In genomic region chr7:145182388-145182787, GRCm38 (mm10) we compare ENCODE assay signal across 18 mouse cellular contexts. TPM values are rescaled to one million over a fixed set of nuclear protein-coding genes. Genes with fewer than 3 reads are reported as not detected.
DNase-seq lines count a peak whose midpoint lies in the region; ATAC-seq and TF ChIP-seq lines count a peak whose summit lies in the region.
"Had no signal": no experiment of that assay in that cellular context is flagged by ENCODE, and none has a peak within 500 bp of the region (broad histone marks: within the 10 kb centered on the region; RNA-seq: fewer than 3 reads in every experiment).

No protein-coding gene starts in this region.

- H3K9me3 ChIP-seq in forebrain, embryonic 10.5 days: no peaks in the 10 kb centered on the region
- H3K9me3 ChIP-seq in forebrain, embryonic 11.5 days (ENCODE audit: control insufficient read depth, low read length): no peaks in the 10 kb centered on the region
- no peaks in the 10 kb centered on the region for H3K9me3 ChIP-seq in hindbrain, embryonic 16.5 days (ENCODE audit: control insufficient read depth, low read length)
- H3K9me3 ChIP-seq: heart, embryonic 15.5 days; midbrain, embryonic 12.5 days had no signal

- peaks cover 38% of the 10 kb centered on the region for H3K4me1 ChIP-seq in forebrain, embryonic 10.5 days
- peaks cover 6% of the 10 kb centered on the region for H3K4me1 ChIP-seq in forebrain, embryonic 11.5 days (replicated peaks; ENCODE audit: control insufficient read depth, insufficient read depth, low read length)
- peaks cover 3% of the 10 kb centered on the region; the same call in 1 of the 2 replicates for H3K4me1 ChIP-seq in hindbrain, embryonic 16.5 days (ENCODE audit: control insufficient read depth, insufficient read depth, low read depth, low read length)

- TF ChIP-seq CTCF in brain, embryonic 14.5 days (IDR thresholded peaks at IDR 0.05; ENCODE audit: borderline replicate concordance, extremely low read depth, insufficient read depth, insufficient read length): no peak

- 76% methylated on average over 4 of the region's 4 CpGs for WGBS in forebrain, embryonic 10.5 days
- 71% methylated on average over 4 of the region's 4 CpGs for WGBS in forebrain, embryonic 11.5 days
- WGBS in hindbrain, embryonic 16.5 days: 51% methylated on average over 4 of the region's 4 CpGs

- ATAC-seq in forebrain, embryonic 11.5 days (replicated peaks; ENCODE audit: low FRiP score): no peak
- ATAC-seq in hindbrain, embryonic 16.5 days: peak; percentile 58; the same call in 1 of the 2 replicates

- H3K4me2 ChIP-seq in forebrain, embryonic 11.5 days (ENCODE audit: low read depth, low read length, severe bottlenecking): no peak overlapping the region
- no peak overlapping the region for H3K4me2 ChIP-seq in hindbrain, embryonic 16.5 days (ENCODE audit: low read length)
- H3K4me2 ChIP-seq: heart, embryonic 15.5 days; midbrain, embryonic 12.5 days had no signal

- TF ChIP-seq POLR2A in brain, embryonic 14.5 days (IDR thresholded peaks at IDR 0.05; ENCODE audit: borderline replicate concordance, extremely low read depth, insufficient read depth, insufficient read length, poor library complexity, severe bottlenecking): no peak

- no peak for DNase-seq in forebrain, embryonic 10.5 days (ENCODE audit: extremely low spot score, low spot score)
- DNase-seq in forebrain, embryonic 11.5 days (ENCODE audit: low spot score): no peak
- peak; percentile 81 for DNase-seq in brain, embryonic 14.5 days (ENCODE audit: low read depth)
- peak; percentile 88 for DNase-seq in lung, postnatal 10 days
- DNase-seq in spleen, postnatal 10 days (ENCODE audit: low spot score in 2 of 2): no peak
- no peak for DNase-seq in kidney, postnatal 25 days
- DNase-seq in adrenal gland, postnatal 36 days: no peak
- DNase-seq: adrenal gland, adult 8-10 months; embryo, embryonic 11 days; gastrocnemius, postnatal 14 days; kidney, postnatal 36 days; layer of hippocampus, postnatal 36 days; spleen, adult 18-20 months had no signal

- no peak overlapping the region for H3K9ac ChIP-seq in forebrain, embryonic 11.5 days (ENCODE audit: low read length)
- H3K9ac ChIP-seq in hindbrain, embryonic 16.5 days (ENCODE audit: low read depth, low read length): no peak overlapping the region
- H3K9ac ChIP-seq: heart, embryonic 15.5 days; liver, embryonic 14.5 days; midbrain, embryonic 12.5 days had no signal

- no peak overlapping the region for H3K4me3 ChIP-seq in forebrain, embryonic 10.5 days
- no peak overlapping the region for H3K4me3 ChIP-seq in forebrain, embryonic 11.5 days (ENCODE audit: low read depth, low read length)
- no peak overlapping the region for H3K4me3 ChIP-seq in hindbrain, embryonic 16.5 days (ENCODE audit: low read length)
- H3K4me3 ChIP-seq: heart, embryonic 15.5 days; midbrain, embryonic 12.5 days had no signal

- peaks cover 15% of the 10 kb centered on the region; the same call in 1 of the 2 replicates for H3K27me3 ChIP-seq in forebrain, embryonic 10.5 days (ENCODE audit: poor library complexity, severe bottlenecking)
- no peaks in the 10 kb centered on the region for H3K27me3 ChIP-seq in forebrain, embryonic 11.5 days (ENCODE audit: control insufficient read depth, insufficient read depth, low read length)
- H3K27me3 ChIP-seq in hindbrain, embryonic 16.5 days (replicated peaks; ENCODE audit: control insufficient read depth, insufficient read depth, low read length): no peaks in the 10 kb centered on the region
- H3K27me3 ChIP-seq: heart, embryonic 15.5 days had no signal

- H3K27ac ChIP-seq in forebrain, embryonic 10.5 days: 0 out of 2 replicates have a peak overlapping the region, but pooled peaks have one; percentile 49
- H3K27ac ChIP-seq in forebrain, embryonic 11.5 days (ENCODE audit: low read depth, low read length): no peak overlapping the region
- H3K27ac ChIP-seq in hindbrain, embryonic 16.5 days (ENCODE audit: low read depth, low read length): no peak overlapping the region
- H3K27ac ChIP-seq: heart, embryonic 15.5 days; liver, embryonic 14.5 days; midbrain, embryonic 12.5 days had no signal

- H3K36me3 ChIP-seq in forebrain, embryonic 10.5 days (replicated peaks): no peaks in the 10 kb centered on the region
- no peaks in the 10 kb centered on the region for H3K36me3 ChIP-seq in forebrain, embryonic 11.5 days (ENCODE audit: control insufficient read depth, insufficient read depth, low read length)
- H3K36me3 ChIP-seq in hindbrain, embryonic 16.5 days (ENCODE audit: control insufficient read depth, insufficient read depth, low read length): no peaks in the 10 kb centered on the region
- H3K36me3 ChIP-seq: heart, embryonic 15.5 days; midbrain, embryonic 12.5 days had no signal

RNA-seq across cellular contexts. Expression of gene 1810010D01Rik, which starts 25.5 kb away (rescaled TPM):
- polyA plus RNA-seq in forebrain, embryonic 10.5 days (2016; fragmentation: Nextera tagmentation; extraction: Ambion mirVana): 0.16 and 0.31 TPM in 2 replicates
- polyA plus RNA-seq in forebrain, embryonic 11.5 days (2014; fragmentation: Nextera tagmentation; extraction: Ambion mirVana): 0.21 TPM in 1 of 2 replicates, not detected in the other
- 1.2 and 1.6 TPM in 2 replicates for polyA plus RNA-seq in brain, embryonic 14.5 days (2012; rRNA removed)
- polyA plus RNA-seq in hindbrain, embryonic 16.5 days (2015; fragmentation: Nextera tagmentation; extraction: Ambion mirVana): not detected in 2 replicates
- under 1 TPM in 1 of 2 experiments, not detected in 1; 0.66 TPM for total RNA-seq in adrenal gland, postnatal 36 days (2021)
- polyA plus RNA-seq: heart, embryonic 15.5 days; neural tube, embryonic 11.5 days had no signal

Comparison
In these comparisons a context has a peak if more than half of its experiments do, and no peak if none do; other contexts are left out.
1. DNase-seq: peak in brain, embryonic 14.5 days (single experiment) and lung, postnatal 10 days (single experiment); none in forebrain, embryonic 10.5 days (single experiment), forebrain, embryonic 11.5 days (single experiment), spleen, postnatal 10 days (0 of 2), kidney, postnatal 25 days (0 of 2) and adrenal gland, postnatal 36 days (0 of 2).